Mouse (Mus musculus): ENCODE data around the gene Iqsec1. TPM values are rescaled to one million over a fixed set of nuclear protein-coding genes. Genes with fewer than 3 reads are reported as not detected.

Gene Iqsec1
- total and polyA plus RNA-seq, 3 experiments, result 17.0 to 90.4 (median 83.5) TPM

DNA sequence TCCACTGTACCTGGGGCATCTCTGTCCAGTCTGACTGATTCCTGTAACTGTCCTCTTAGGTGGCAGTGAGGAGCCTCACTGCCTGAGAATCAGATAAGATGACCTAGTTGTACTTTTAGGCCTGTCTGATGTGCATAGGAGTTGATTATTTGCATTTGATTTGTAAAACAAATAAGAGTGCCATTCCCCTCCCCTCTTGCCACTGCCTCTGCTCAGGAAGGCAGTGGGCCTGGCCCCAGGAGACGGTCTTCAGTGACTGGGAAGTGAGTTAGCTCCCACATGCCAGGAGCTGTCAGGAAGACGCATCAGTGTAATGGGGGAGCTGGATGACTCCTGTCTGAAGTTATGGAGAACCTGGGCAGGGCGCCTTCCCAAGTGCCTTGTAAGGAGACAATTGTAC lies 352.9 kb downstream of the Iqsec1 start:
- Histone ChIP-seq H3K79me2 (replicated peaks; ENCODE audit: control insufficient read depth, extremely low read depth, insufficient read depth, poor library complexity, severe bottlenecking) (no peaks in the 10 kb centered on the region), H3K27me3 (replicated peaks) (peaks cover 2% of the 10 kb centered on the region), H3K4me3 (replicated peaks in 1 of 3; ENCODE audit: low read depth in 2 of 3, low read length in 2 of 3, poor library complexity in 1 of 3) (no peak overlapping the region), H3K9me3 (replicated peaks; ENCODE audit: low read length) (peaks cover 3% of the 10 kb centered on the region), H3K9ac (ENCODE audit: insufficient read depth, low read depth) (no peak overlapping the region), H3K36me3 (replicated peaks in 1 of 2; ENCODE audit: control insufficient read depth in 1 of 2, insufficient read depth in 1 of 2, low read length in 1 of 2) (no peaks in the 10 kb centered on the region), H3K4me1 (ENCODE audit: control insufficient read depth in 1 of 2, insufficient read depth in 2 of 2) (peaks cover 10 to 17% of the 10 kb centered on the region in 2 experiments), H3K27ac (ENCODE audit: insufficient read depth, low read depth) (no peak overlapping the region), H3K4me2 (ENCODE audit: insufficient read depth, low read depth, poor library complexity, severe bottlenecking) (no peak overlapping the region)
- in situ Hi-C loops (cut with MboI; ENCODE audit: low pct_ligation_motif_present, low pct_unique_long_range_greater_than_20kb, low sequenced_read_pairs) (no loop called here), dilution Hi-C loops (cut with MboI; ENCODE audit: extremely low pct_ligation_motif_present, extremely low pct_unique_long_range_greater_than_20kb, low sequenced_read_pairs) (no loop called here)
- TF ChIP-seq USF1 (IDR thresholded peaks at IDR 0.05; ENCODE audit: low read depth, low read length), result no peak
- no peak for TF ChIP-seq CTCF (conservative IDR thresholded peaks at IDR 0.05 in 1 of 2, IDR thresholded peaks at IDR 0.05 in 1 of 2; ENCODE audit: low read depth in 2 of 2, low read length in 2 of 2)
- TF ChIP-seq MAFK (IDR thresholded peaks at IDR 0.05; ENCODE audit: insufficient replicate concordance, low read length), result no peak
- TF ChIP-seq MAX (IDR thresholded peaks at IDR 0.05; ENCODE audit: low read length), result no peak
- TF ChIP-seq TCF12 (IDR thresholded peaks at IDR 0.05; ENCODE audit: low read depth, low read length), result no peak
- TF ChIP-seq CHD1 (IDR thresholded peaks at IDR 0.05; ENCODE audit: low read depth, low read length), result no peak
- no peak for TF ChIP-seq ZMIZ1 (IDR thresholded peaks at IDR 0.05; ENCODE audit: low read depth, low read length)
- no peak for TF ChIP-seq NELFE (IDR thresholded peaks at IDR 0.05; ENCODE audit: low read depth, low read length)
- TF ChIP-seq ZC3H11A (IDR thresholded peaks at IDR 0.05; ENCODE audit: low read depth, low read length), result no peak
- no peak for TF ChIP-seq NRF1 (IDR thresholded peaks at IDR 0.05; ENCODE audit: low read depth, low read length)
- TF ChIP-seq MEF2A (IDR thresholded peaks at IDR 0.05; ENCODE audit: borderline replicate concordance, low read depth, low read length), result no peak
- no peak for TF ChIP-seq ZKSCAN1 (IDR thresholded peaks at IDR 0.05; ENCODE audit: borderline replicate concordance, low read depth, low read length)
- TF ChIP-seq BHLHE40 (IDR thresholded peaks at IDR 0.05; ENCODE audit: low read depth, low read length), result no peak
- TF ChIP-seq SIN3A (IDR thresholded peaks at IDR 0.05; ENCODE audit: low read length), result no peak
- no peak for TF ChIP-seq GABPA (IDR thresholded peaks at IDR 0.05; ENCODE audit: insufficient replicate concordance, low read depth, low read length)
- DNase-seq (ENCODE audit: extremely low read depth), result no peak

DNA sequence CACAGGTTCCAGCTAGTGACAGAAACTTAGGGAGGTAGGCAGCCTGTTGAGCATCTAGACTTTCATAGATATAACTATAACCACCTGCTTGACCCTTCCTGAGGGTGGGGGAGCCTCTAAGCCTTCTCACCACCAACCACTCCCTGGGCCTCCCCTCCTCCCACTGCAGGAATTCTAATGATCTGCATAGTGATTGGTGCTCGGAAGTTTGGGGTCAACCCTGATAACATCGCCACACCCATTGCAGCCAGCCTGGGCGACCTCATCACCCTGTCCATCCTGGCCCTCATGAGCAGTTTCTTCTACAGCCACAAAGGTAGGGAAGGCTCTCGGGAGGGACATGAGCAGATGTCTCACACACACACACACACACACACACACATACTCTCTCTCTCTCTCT lies 353.4 kb downstream of the Iqsec1 start:
- Histone ChIP-seq H3K27me3 (replicated peaks) (no peaks in the 10 kb centered on the region), H3K4me1 (ENCODE audit: control insufficient read depth in 1 of 2, insufficient read depth in 2 of 2) (peaks cover 12 to 17% of the 10 kb centered on the region in 2 experiments), H3K4me2 (ENCODE audit: insufficient read depth, low read depth, poor library complexity, severe bottlenecking) (no peak overlapping the region), H3K79me2 (replicated peaks; ENCODE audit: control insufficient read depth, extremely low read depth, insufficient read depth, poor library complexity, severe bottlenecking) (no peaks in the 10 kb centered on the region), H3K9me3 (replicated peaks; ENCODE audit: low read length) (peaks cover 3% of the 10 kb centered on the region), H3K27ac (ENCODE audit: insufficient read depth, low read depth) (no peak overlapping the region), H3K36me3 (replicated peaks in 1 of 2; ENCODE audit: control insufficient read depth in 1 of 2, insufficient read depth in 1 of 2, low read length in 1 of 2) (no peaks in the 10 kb centered on the region), H3K9ac (ENCODE audit: insufficient read depth, low read depth) (no peak overlapping the region), H3K4me3 (replicated peaks in 1 of 3; ENCODE audit: low read depth in 2 of 3, low read length in 2 of 3, poor library complexity in 1 of 3) (no peak overlapping the region)
- dilution Hi-C loops (cut with MboI; ENCODE audit: extremely low pct_ligation_motif_present, extremely low pct_unique_long_range_greater_than_20kb, low sequenced_read_pairs), result no loop called here
- TF ChIP-seq RAD21 (IDR thresholded peaks at IDR 0.05; ENCODE audit: low read depth, low read length) (no peak), MXI1 (IDR thresholded peaks at IDR 0.05; ENCODE audit: low read depth, low read length) (no peak), CHD1 (IDR thresholded peaks at IDR 0.05; ENCODE audit: low read depth, low read length) (no peak), PAX5 (IDR thresholded peaks at IDR 0.05; ENCODE audit: low read length) (no peak), ZNF384 (IDR thresholded peaks at IDR 0.05; ENCODE audit: low read depth, low read length) (no peak), E2F4 (IDR thresholded peaks at IDR 0.05; ENCODE audit: insufficient replicate concordance, low read depth, low read length) (no peak), BHLHE40 (IDR thresholded peaks at IDR 0.05; ENCODE audit: low read depth, low read length) (no peak), CHD2 (IDR thresholded peaks at IDR 0.05; ENCODE audit: low read length) (no peak), TBP (conservative IDR thresholded peaks at IDR 0.05; ENCODE audit: low read depth, low read length) (no peak), MAZ (IDR thresholded peaks at IDR 0.05; ENCODE audit: low read depth, low read length) (no peak)
- no peak for DNase-seq (ENCODE audit: extremely low read depth)
- in situ Hi-C loops (cut with MboI; ENCODE audit: low pct_ligation_motif_present, low pct_unique_long_range_greater_than_20kb, low sequenced_read_pairs), result no loop called here
